Mouse (Mus musculus) CH12.LX (cell line): Measurements from ENCODE around the gene Dcbld1. TPM values are rescaled to one million over a fixed set of nuclear protein-coding genes. Genes with fewer than 3 reads are reported as not detected.

Source experiments
- DNase-seq: peaks from one replicate; pipeline ENCODE4 v3.0.0-alpha.2; 2013; ENCODE audit errors: extremely low read depth
- H3K27ac ChIP-seq: 2 replicates; pipeline ENCODE4 v1.5.1; 2012; ENCODE audit warnings: low read depth, mild to moderate bottlenecking, control low read depth, moderate library complexity; ENCODE audit not compliant: insufficient read depth
- H3K27me3 ChIP-seq: replicated peaks from 2 replicates; pipeline ENCODE3; 2012; ENCODE audit warnings: inconsistent platforms
- H3K36me3 ChIP-seq, 2 experiments: replicated peaks in 1 of 2; 2 replicates each; pipeline versions ENCODE3 to v1.6.1; 2012; ENCODE audit warnings: inconsistent platforms in 1 of 2, low read length in 1 of 2, mild to moderate bottlenecking in 1 of 2, mixed read lengths in 1 of 2, moderate library complexity in 1 of 2; ENCODE audit not compliant: control insufficient read depth in 1 of 2, insufficient read depth in 1 of 2
- H3K4me1 ChIP-seq, 2 experiments: 2 replicates each; pipeline ENCODE4 v1.6.1; 2012; ENCODE audit warnings: inconsistent platforms in 1 of 2, moderate library complexity in 1 of 2; ENCODE audit not compliant: insufficient read depth in 2 of 2, control insufficient read depth in 1 of 2
- H3K4me2 ChIP-seq: 2 replicates; pipeline ENCODE4 v1.6.1; 2012; ENCODE audit warnings: low read depth, mild to moderate bottlenecking, control low read depth; ENCODE audit not compliant: poor library complexity, insufficient read depth, severe bottlenecking
- H3K4me3 ChIP-seq, 3 experiments: fragments of 150-350 bp in 1 of 3; sonication (generic) in 1 of 3; replicated peaks in 1 of 3; 2 replicates each; pipeline versions ENCODE3 to v1.5.1; 2011 to 2012; ENCODE audit warnings: low read depth in 2 of 3, low read length in 2 of 3, mild to moderate bottlenecking in 2 of 3, moderate library complexity in 2 of 3, control low read depth in 1 of 3, improper control_type of control experiment in 1 of 3, inconsistent platforms in 1 of 3, mixed read lengths in 1 of 3; ENCODE audit not compliant: poor library complexity in 1 of 3
- H3K79me2 ChIP-seq: replicated peaks from 2 replicates; pipeline ENCODE4 v1.6.1; 2012; ENCODE audit warnings: mild to moderate bottlenecking, moderate library complexity; ENCODE audit not compliant: control insufficient read depth, poor library complexity, insufficient read depth, severe bottlenecking; ENCODE audit errors: extremely low read depth
- H3K9ac ChIP-seq: 2 replicates; pipeline ENCODE4 v1.6.1; 2012; ENCODE audit warnings: low read depth, mild to moderate bottlenecking, control low read depth, moderate library complexity; ENCODE audit not compliant: insufficient read depth
- H3K9me3 ChIP-seq: replicated peaks from 2 replicates; pipeline ENCODE3; 2012; ENCODE audit warnings: low read length, inconsistent platforms, mixed read lengths
- BHLHE40 ChIP-seq: IDR thresholded peaks from 2 replicates; pipeline ENCODE4 v1.6.1; 2011; ENCODE audit warnings: mild to moderate bottlenecking, low read depth, low read length, improper control_type of control experiment
- CHD1 ChIP-seq: IDR thresholded peaks from 2 replicates; pipeline ENCODE4 v1.6.1; 2012; ENCODE audit warnings: low read depth, low read length, improper control_type of control experiment, inconsistent platforms
- CHD2 ChIP-seq: IDR thresholded peaks from 2 replicates; pipeline ENCODE4 v1.6.1; 2011; ENCODE audit warnings: low read length, improper control_type of control experiment
- CTCF ChIP-seq, 2 experiments: IDR thresholded peaks in 1 of 2; conservative IDR thresholded peaks in 1 of 2; 2 replicates each; pipeline ENCODE4 v1.5.1; 2011 to 2012; ENCODE audit warnings: low read depth in 2 of 2, low read length in 2 of 2, improper control_type of control experiment in 1 of 2, inconsistent platforms in 1 of 2, mild to moderate bottlenecking in 1 of 2, moderate library complexity in 1 of 2
- ELF1 ChIP-seq: IDR thresholded peaks from 2 replicates; pipeline ENCODE4 v1.6.1; 2014; ENCODE audit warnings: low read depth, mild to moderate bottlenecking, inconsistent platforms, low read length, improper control_type of control experiment
- MAX ChIP-seq: IDR thresholded peaks from 2 replicates; pipeline ENCODE4 v1.6.1; 2011; ENCODE audit warnings: low read length, improper control_type of control experiment
- NELFE ChIP-seq: IDR thresholded peaks from 2 replicates; pipeline ENCODE4 v1.6.1; 2011; ENCODE audit warnings: low read depth, low read length, improper control_type of control experiment
- PAX5 ChIP-seq: IDR thresholded peaks from 2 replicates; pipeline ENCODE4 v1.6.1; 2012; ENCODE audit warnings: low read length, inconsistent platforms, mixed read lengths
- POLR2A ChIP-seq: IDR thresholded peaks from 2 replicates; pipeline ENCODE4 v1.6.1; 2011; ENCODE audit warnings: low read depth, mild to moderate bottlenecking, improper control_type of control experiment, low read length
- POLR2AphosphoS2 ChIP-seq: IDR thresholded peaks from 2 replicates; pipeline ENCODE4 v1.6.1; 2011; ENCODE audit warnings: low read depth, low read length, improper control_type of control experiment
- RAD21 ChIP-seq: IDR thresholded peaks from 2 replicates; pipeline ENCODE4 v1.6.1; 2011; ENCODE audit warnings: low read depth, mild to moderate bottlenecking, low read length, improper control_type of control experiment, moderate library complexity
- RCOR1 ChIP-seq: conservative IDR thresholded peaks from 2 replicates; pipeline ENCODE4 v1.6.1; 2012; ENCODE audit warnings: low read depth, mild to moderate bottlenecking, inconsistent platforms, low read length, improper control_type of control experiment
- SMC3 ChIP-seq: IDR thresholded peaks from 2 replicates; pipeline ENCODE4 v1.6.1; 2011; ENCODE audit warnings: low read depth, low read length, improper control_type of control experiment
- TCF12 ChIP-seq: IDR thresholded peaks from 2 replicates; pipeline ENCODE4 v1.6.1; 2014; ENCODE audit warnings: low read depth, mild to moderate bottlenecking, inconsistent platforms, low read length, improper control_type of control experiment
- USF1 ChIP-seq: IDR thresholded peaks from 2 replicates; pipeline ENCODE4 v1.6.1; 2014; ENCODE audit warnings: low read depth, mild to moderate bottlenecking, inconsistent platforms, low read length, improper control_type of control experiment
- ZC3H11A ChIP-seq: IDR thresholded peaks from 2 replicates; pipeline ENCODE4 v1.6.1; 2012; ENCODE audit warnings: low read depth, mild to moderate bottlenecking, inconsistent platforms, low read length, improper control_type of control experiment
- dilution Hi-C: fragments of 300-500 bp; cut with MboI; formaldehyde crosslinking; loops from 2 replicates; pipeline ENCODE4 v1.14.3; 2020; ENCODE audit warnings: low sequenced_read_pairs; ENCODE audit not compliant: extremely low pct_unique_long_range_greater_than_20kb, extremely low pct_ligation_motif_present
- in situ Hi-C: fragments of 300-500 bp; cut with MboI; formaldehyde crosslinking; loops from 3 replicates; pipeline ENCODE4 v1.14.3; 2019; ENCODE audit warnings: low sequenced_read_pairs, low pct_ligation_motif_present, low pct_unique_long_range_greater_than_20kb, mixed read lengths
- polyA plus RNA-seq: library from polyadenylated mRNA; unstranded; fragments of >175 nt; gene quantifications from 2 replicates; pipeline ENCODE4 v1.2.1, GENCODE M21; 2012; ENCODE audit warnings: low read depth; ENCODE audit not compliant: insufficient read length
- total RNA-seq, 2 experiments: library from RNA; depleted of rRNA; stranded (reverse); fragments of 300-350 nt in 1 of 2; fragments of >200 nt in 1 of 2; gene quantifications; 2 replicates each; pipeline ENCODE4 v1.2.3; 2012 to 2014

The Dcbld1 gene
- total RNA-seq (2012; rRNA removed) (0.88 and 0.93 TPM in 2 replicates), total RNA-seq (2014; rRNA removed) (2.7 and 2.9 TPM in 2 replicates), polyA plus RNA-seq (3.5 TPM in 2 replicates)

- no peaks in the 10 kb centered on the region for H3K9me3 ChIP-seq
- no peaks in the 10 kb centered on the region for H3K79me2 ChIP-seq
- H3K27ac ChIP-seq = no peak within 1 kb of the TSS
- in situ Hi-C loops = loop anchor here (5.0 kb wide), 1 partner anchor 154 kb away; the partner anchor contains the start of gene Nepn
- TF ChIP-seq CHD1 = no peak
- 0 out of 2 replicates have a peak, but pooled peaks have one; percentile 15 for TF ChIP-seq MAX
- no peak for TF ChIP-seq ZC3H11A
- TF ChIP-seq ELF1 = no peak
- peak; percentile 32; the same call in 1 of the 2 replicates for TF ChIP-seq POLR2A
- no peak for TF ChIP-seq TCF12
- TF ChIP-seq, all 38 proteins: peak for 2
- Histone ChIP-seq H3K9ac (peak within 1 kb of the TSS; percentile 21; the same call in 1 of the 2 replicates), H3K36me3 (no peaks in the 10 kb centered on the region), H3K4me3 (peak within 1 kb of the TSS in 2 of 3 experiments; percentile 52 to 65), H3K4me1 (peaks cover 0 to 7% of the 10 kb centered on the region in 2 experiments; a peak in 2 of 4 replicates), H3K27me3 (peaks cover 3% of the 10 kb centered on the region), H3K4me2 (peak within 1 kb of the TSS; percentile 71)
- DNase-seq = peak; percentile 41
- dilution Hi-C loops = no loop called here
Measured at GRCm38 (mm10) chr10:52233301-52233968, at the start of gene Dcbld1. Dcbld1 (plus strand) TSS chr10:52233619.

DNA sequence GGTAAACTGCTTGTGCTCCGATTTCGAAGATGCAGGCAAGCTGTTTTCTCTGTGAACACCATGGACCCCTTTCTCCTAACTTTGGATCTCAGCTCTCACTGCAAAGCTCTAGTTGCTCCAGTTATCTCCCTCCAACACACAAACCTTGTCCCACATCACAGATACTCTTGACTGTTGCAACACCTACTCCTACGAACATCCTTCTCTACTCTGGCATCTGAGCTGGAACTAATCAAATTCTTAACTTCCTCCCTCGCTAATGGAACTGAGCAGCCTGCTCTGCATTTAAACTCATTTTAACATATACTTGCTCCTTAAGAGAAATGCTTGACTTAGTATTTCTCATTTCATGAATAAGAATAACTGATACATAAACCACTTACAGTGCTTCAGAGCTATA is 47.5 kb upstream of the Dcbld1 start:
- TF ChIP-seq NELFE = no peak
- TF ChIP-seq BHLHE40 = no peak
- TF ChIP-seq USF1 = no peak
- no peak for TF ChIP-seq RCOR1
- TF ChIP-seq POLR2AphosphoS2 = no peak
- no peak for TF ChIP-seq SMC3
- TF ChIP-seq CTCF (conservative IDR thresholded peaks at IDR 0.05 in 1 of 2, IDR thresholded peaks at IDR 0.05 in 1 of 2; ENCODE audit: low read depth in 2 of 2, low read length in 2 of 2) = no peak
- TF ChIP-seq PAX5 = no peak
- TF ChIP-seq MAX = no peak
- no peak for TF ChIP-seq CHD2
- TF ChIP-seq RAD21 = no peak
- no peak for DNase-seq
- no peaks in the 10 kb centered on the region for H3K4me1 ChIP-seq
- no peak overlapping the region for H3K4me3 ChIP-seq
- H3K4me2 ChIP-seq = no peak overlapping the region
- no peak overlapping the region for H3K9ac ChIP-seq
- no peaks in the 10 kb centered on the region for H3K36me3 ChIP-seq
- dilution Hi-C loops (no loop called here), in situ Hi-C loops (no loop called here)
- H3K9me3 ChIP-seq = no peaks in the 10 kb centered on the region
- H3K27ac ChIP-seq = no peak overlapping the region
- no peaks in the 10 kb centered on the region for H3K79me2 ChIP-seq
- H3K27me3 ChIP-seq = no peaks in the 10 kb centered on the region
